Mouse (Mus musculus) induced T-regulatory cell, adult 2 months (primary cell): Measurements from ENCODE around the gene Pter.
A peak's percentile ranks its signal among the peaks of the same experiment; 100 is the strongest.

Experiments used
- DNase-seq: peaks from one replicate; pipeline ENCODE4 v3.0.0-alpha.2; 2012; ENCODE audit warnings: low read depth

Gene Pter

GRCm38 (mm10) chr2:13009261-13009972 is 85.6 kb downstream of the Pter start:
- peak; percentile 7 for DNase-seq

DNA sequence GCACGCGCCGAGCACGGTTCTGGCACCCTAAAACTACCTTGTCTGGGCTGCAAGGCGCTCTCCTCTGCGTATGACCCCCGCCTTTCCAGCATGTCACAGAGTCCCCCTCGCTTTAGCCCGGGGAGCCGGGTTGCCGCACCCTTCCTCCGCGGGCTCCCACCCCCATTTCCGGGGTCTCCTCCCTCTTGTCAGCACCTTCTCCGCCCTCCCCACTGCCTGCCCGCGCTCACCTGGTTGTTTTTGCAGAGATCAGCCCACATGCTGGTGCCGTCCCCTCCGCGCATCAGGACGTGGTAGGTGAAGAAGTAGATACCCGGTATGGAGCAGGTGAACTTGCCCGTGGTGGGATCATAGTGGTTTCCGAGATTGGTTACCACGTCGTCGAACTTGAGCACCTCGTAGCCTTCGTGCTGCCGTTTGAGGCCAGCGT is 86.2 kb downstream of the Pter start:
- peak; percentile 25 for DNase-seq

DNA sequence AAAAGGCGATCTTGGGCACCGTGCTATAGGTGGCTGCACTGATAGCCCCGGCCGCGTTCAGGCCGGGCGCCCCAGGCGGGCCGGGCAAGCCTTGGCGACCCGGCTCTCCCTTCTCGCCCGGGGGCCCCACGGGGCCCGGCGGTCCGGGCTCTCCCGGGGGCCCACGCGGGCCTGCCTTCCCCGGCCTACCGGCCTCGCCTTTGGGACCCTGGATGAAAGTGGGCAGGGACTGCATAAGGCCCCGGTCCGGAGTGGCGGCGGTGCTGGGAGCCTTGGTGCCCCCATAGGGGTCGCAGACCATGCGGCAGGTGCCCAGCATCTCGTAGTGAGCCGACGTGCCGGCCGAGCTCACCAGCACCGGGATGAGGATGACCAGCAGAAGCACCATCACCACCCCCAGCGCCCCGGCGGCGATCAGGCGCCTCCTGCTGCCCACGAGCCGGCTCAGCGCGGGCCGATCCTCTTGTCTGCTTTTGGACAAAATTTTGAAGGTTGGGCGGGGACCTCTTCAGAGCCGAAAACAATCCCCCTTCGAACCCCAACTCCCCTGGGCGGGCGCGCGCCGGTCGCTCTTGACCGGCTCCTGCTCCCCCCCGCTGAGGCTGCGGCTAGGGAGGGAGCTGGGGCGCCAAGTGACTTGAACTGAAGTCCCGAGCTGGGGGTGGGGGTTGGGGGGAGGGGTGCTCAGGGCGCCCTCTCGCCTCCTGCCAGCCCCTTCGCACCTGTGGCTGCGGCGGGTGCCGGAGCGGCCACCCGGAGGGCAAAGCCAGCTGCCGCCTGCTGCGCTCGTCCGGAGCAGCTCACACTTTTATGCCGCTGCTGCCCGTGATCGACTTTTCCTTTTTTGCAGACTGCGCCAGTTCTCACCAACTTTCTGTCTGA is 86.9 kb downstream of the Pter start:
- no peak for DNase-seq

DNA sequence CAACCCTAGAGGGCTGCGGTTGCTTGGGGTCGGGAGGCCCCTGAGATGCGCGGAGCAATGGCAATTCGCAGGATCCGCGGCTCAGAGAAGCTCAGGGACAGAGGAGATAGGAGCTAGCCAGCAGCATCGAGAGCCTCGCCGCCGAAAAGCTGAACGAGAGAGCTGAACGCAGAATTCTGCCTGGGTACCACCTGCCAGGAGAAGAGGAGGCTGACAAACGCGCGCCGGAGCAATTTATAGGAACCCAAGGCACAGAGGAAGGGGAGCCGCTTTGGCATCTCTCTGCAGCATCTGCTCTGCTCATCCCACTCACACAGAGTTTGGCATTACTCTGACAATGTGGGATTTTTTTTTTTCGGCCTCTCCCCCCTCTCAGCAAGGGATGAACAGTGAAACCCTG is 87.6 kb downstream of the Pter start, which contains the start of gene C1ql3:
Gene C1ql3 (minus strand): TSS at position 335 of the 400 bp plus-strand sequence.
- no peak for DNase-seq

- no peak for DNase-seq
Observed at GRCm38 (mm10) chr2:13011973-13012372, 88.1 kb downstream of the Pter start.

GRCm38 (mm10) chr2:13018382-13018781 is 94.5 kb downstream of the Pter start:
- no peak for DNase-seq

- no peak for DNase-seq
Observed at GRCm38 (mm10) chr2:13018861-13019260, 95.0 kb downstream of the Pter start.

DNA sequence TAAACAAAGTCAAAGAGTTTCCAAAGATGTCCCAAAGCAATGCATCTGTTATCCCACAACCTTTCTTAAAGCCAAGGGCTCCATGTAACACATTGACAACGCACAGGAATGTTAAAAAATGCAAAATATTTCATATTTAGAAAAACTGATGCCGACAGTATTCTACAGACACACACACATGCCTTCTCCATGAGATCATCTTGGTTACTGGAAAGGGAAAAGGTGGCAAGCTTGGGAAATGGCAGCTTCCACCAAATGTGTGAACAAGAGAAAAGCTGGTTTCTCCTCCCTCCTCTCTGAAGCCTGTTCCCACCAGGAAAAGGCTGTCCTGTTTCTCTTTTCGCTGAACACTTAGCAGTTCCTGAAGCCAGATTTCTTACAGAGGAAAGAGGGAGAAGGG is 114.9 kb downstream of the Pter start:
- no peak for DNase-seq

DNA sequence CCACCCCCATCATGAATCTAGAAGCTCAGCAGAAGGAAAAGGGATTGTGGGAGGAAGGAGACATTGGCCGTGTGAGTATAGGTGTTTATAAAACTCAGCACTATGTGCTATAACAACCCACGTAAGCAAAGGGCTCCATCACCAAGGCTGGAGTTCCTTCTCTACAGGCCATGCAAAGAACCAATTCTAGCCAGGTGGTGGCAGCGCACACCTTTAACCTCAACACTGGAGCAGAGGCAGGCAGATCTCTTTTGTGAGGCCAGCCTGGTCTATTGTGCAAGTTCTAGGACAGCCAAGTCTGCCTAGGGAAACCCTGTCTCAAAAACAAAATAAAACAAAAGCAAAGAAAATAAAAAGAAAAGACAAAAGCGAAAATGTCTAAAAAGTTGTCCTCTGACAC is 115.9 kb downstream of the Pter start:
- DNase-seq, result peak; percentile 15

- no peak for DNase-seq
Observed at GRCm38 (mm10) chr2:13044555-13044954, 120.7 kb downstream of the Pter start.

DNA sequence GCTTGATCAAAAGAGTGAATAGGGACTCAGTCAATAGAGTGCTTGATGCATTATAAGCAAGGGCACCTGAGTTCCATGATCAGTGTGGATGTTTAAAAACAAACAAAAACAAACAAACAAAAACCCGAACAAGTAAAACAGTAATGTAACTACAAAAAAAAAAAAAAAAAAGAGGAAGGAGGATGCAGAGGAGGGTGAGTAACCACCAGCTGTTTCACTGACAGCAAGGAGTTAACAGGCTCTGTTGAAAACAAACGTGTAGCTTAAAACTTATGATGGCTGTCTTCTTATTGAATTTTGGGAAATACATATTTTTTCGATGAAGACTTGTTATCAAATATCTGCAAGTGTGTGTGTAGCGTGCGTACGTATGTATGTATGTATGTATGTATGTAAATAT is 124.8 kb downstream of the Pter start:
- no peak for DNase-seq
